Mouse (Mus musculus): Measurements from ENCODE around the gene Olfm1. TPM values are rescaled to one million over a fixed set of nuclear protein-coding genes. Genes with fewer than 3 reads are reported as not detected.

Olfm1 gene
- polyA plus RNA-seq, 2 experiments: 24.6 to 42.1 TPM

DNA sequence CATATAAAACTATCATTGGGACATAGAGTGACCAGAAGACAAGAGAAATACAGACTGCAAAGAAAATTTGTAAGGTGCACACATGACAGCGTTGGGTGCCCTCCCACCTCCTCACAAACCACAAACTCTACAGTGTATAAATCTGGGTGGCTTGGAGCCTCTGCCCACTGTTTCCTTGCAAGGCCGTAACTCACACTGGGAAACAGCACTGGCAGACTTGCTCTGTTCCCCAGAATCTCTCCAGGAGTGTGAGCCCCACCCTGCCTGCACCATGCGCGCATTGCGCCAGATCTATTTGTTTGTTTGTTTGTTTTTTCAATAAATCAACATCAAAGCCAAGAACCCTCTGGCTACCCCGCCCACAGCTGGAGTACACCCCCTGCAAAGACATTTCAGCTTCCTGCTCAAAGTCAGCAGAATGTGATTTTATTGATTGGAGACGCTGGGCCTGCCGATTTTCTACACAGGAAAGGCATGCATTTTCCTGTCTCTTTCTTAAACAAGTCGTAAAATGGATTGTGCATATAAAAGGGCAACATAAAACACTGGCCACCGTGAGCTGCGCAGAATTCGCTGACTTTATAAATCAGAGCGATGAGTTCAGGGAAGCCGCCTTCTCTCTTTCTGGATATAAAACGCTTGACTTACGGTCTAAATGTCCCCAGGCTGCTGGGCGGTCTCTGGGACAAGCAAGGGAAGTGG is 48.9 kb downstream of the Olfm1 start:
- TF ChIP-seq POLR2A (IDR thresholded peaks at IDR 0.05; ENCODE audit: borderline replicate concordance, extremely low read depth, insufficient read depth, insufficient read length): no peak

DNA sequence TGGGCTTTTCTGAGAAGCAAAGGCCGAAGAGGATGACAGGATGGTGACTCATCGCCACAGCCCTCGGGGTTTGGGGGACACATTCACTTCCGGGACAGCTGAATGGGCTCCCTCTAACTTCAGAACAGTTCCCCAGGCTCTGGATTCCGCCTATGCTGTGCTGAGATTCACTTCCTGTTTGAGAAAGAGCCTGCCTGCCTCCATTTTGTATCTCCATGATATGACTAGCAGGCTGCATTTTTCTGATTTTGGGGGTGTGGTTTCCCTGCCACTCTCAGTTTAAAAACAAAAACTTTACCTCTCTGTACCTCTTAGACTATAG is 49.4 kb downstream of the Olfm1 start:
- Histone ChIP-seq H3K36me3 (ENCODE audit: control insufficient read depth, insufficient read depth, low read length) (no peaks in the 10 kb centered on the region), H3K27me3 (ENCODE audit: control insufficient read depth, insufficient read depth, low read length) (no peaks in the 10 kb centered on the region), H3K9me3 (ENCODE audit: control insufficient read depth, low read length) (no peaks in the 10 kb centered on the region), H3K9ac (ENCODE audit: low read depth, low read length, severe bottlenecking) (peak overlapping the region; percentile 36; the same call in 1 of the 2 replicates), H3K4me3 (replicated peaks; ENCODE audit: low read length) (no peak overlapping the region), H3K4me1 (ENCODE audit: control insufficient read depth, insufficient read depth, low read length) (peaks cover 6% of the 10 kb centered on the region; the same call in 1 of the 2 replicates), H3K27ac (replicated peaks; ENCODE audit: low read depth, low read length) (no peak overlapping the region), H3K4me2 (replicated peaks; ENCODE audit: low read depth, low read length, severe bottlenecking) (no peak overlapping the region)
- TF ChIP-seq POLR2A (IDR thresholded peaks at IDR 0.05; ENCODE audit: borderline replicate concordance, extremely low read depth, insufficient read depth, insufficient read length): no peak
- no peak for ATAC-seq (ENCODE audit: low FRiP score, low read depth)
- WGBS: 50% methylated on average over 5 of the region's 5 CpGs
- no peak for DNase-seq (ENCODE audit: low spot score)

More for the DNA sequence above, 48.9 kb downstream of the Olfm1 start:
- Histone ChIP-seq H3K27me3 (ENCODE audit: control insufficient read depth, insufficient read depth, low read length) (no peaks in the 10 kb centered on the region), H3K4me3 (replicated peaks; ENCODE audit: low read length) (no peak overlapping the region), H3K9me3 (ENCODE audit: control insufficient read depth, low read length) (no peaks in the 10 kb centered on the region), H3K4me2 (replicated peaks; ENCODE audit: low read depth, low read length, severe bottlenecking) (no peak overlapping the region), H3K36me3 (ENCODE audit: control insufficient read depth, insufficient read depth, low read length) (no peaks in the 10 kb centered on the region), H3K27ac (replicated peaks; ENCODE audit: low read depth, low read length) (no peak overlapping the region), H3K4me1 (ENCODE audit: control insufficient read depth, insufficient read depth, low read length) (peaks cover 6% of the 10 kb centered on the region; the same call in 1 of the 2 replicates), H3K9ac (ENCODE audit: low read depth, low read length, severe bottlenecking) (peak overlapping the region; percentile 36; the same call in 1 of the 2 replicates)
- DNase-seq (ENCODE audit: low spot score): no peak
- no peak for ATAC-seq (ENCODE audit: low FRiP score, low read depth)
- 23% methylated on average over 17 of the region's 17 CpGs for WGBS

GRCm38 (mm10) chr2:28244667-28245395 is 52.0 kb downstream of the Olfm1 start:
- peaks cover 6% of the 10 kb centered on the region; the same call in 1 of the 2 replicates for H3K4me1 ChIP-seq (ENCODE audit: control insufficient read depth, insufficient read depth, low read length)
- no peaks in the 10 kb centered on the region for H3K9me3 ChIP-seq (ENCODE audit: control insufficient read depth, low read length)
- ATAC-seq (ENCODE audit: low FRiP score, low read depth) (no peak), DNase-seq (ENCODE audit: low spot score) (no peak)
- H3K36me3 ChIP-seq (ENCODE audit: control insufficient read depth, insufficient read depth, low read length): no peaks in the 10 kb centered on the region
- no peak overlapping the region for H3K27ac ChIP-seq (replicated peaks; ENCODE audit: low read depth, low read length)
- TF ChIP-seq POLR2A (IDR thresholded peaks at IDR 0.05; ENCODE audit: borderline replicate concordance, extremely low read depth, insufficient read depth, insufficient read length): no peak
- no peak overlapping the region for H3K4me2 ChIP-seq (replicated peaks; ENCODE audit: low read depth, low read length, severe bottlenecking)
- no peaks in the 10 kb centered on the region for H3K27me3 ChIP-seq (ENCODE audit: control insufficient read depth, insufficient read depth, low read length)
- no peak overlapping the region for H3K9ac ChIP-seq (ENCODE audit: low read depth, low read length, severe bottlenecking)
- WGBS: 64% methylated on average over 8 of the region's 8 CpGs
- H3K4me3 ChIP-seq (replicated peaks; ENCODE audit: low read length): no peak overlapping the region

- no peak for DNase-seq (ENCODE audit: low spot score)
- no peak overlapping the region for H3K27ac ChIP-seq (replicated peaks; ENCODE audit: low read depth, low read length)
- no peak overlapping the region for H3K9ac ChIP-seq (ENCODE audit: low read depth, low read length, severe bottlenecking)
- H3K9me3 ChIP-seq (ENCODE audit: control insufficient read depth, low read length): no peaks in the 10 kb centered on the region
- peaks cover 6% of the 10 kb centered on the region; the same call in 1 of the 2 replicates for H3K4me1 ChIP-seq (ENCODE audit: control insufficient read depth, insufficient read depth, low read length)
- no peak for ATAC-seq (ENCODE audit: low FRiP score, low read depth)
- no peak overlapping the region for H3K4me2 ChIP-seq (replicated peaks; ENCODE audit: low read depth, low read length, severe bottlenecking)
- no peaks in the 10 kb centered on the region for H3K36me3 ChIP-seq (ENCODE audit: control insufficient read depth, insufficient read depth, low read length)
- H3K4me3 ChIP-seq (replicated peaks; ENCODE audit: low read length): no peak overlapping the region
- TF ChIP-seq POLR2A (IDR thresholded peaks at IDR 0.05; ENCODE audit: borderline replicate concordance, extremely low read depth, insufficient read depth, insufficient read length): no peak
- H3K27me3 ChIP-seq (ENCODE audit: control insufficient read depth, insufficient read depth, low read length): no peaks in the 10 kb centered on the region
- 74% methylated on average over 5 of the region's 5 CpGs for WGBS
Observed at GRCm38 (mm10) chr2:28246110-28246653, 53.4 kb downstream of the Olfm1 start.

GRCm38 (mm10) chr2:28247098-28247497 is 54.3 kb downstream of the Olfm1 start:
- H3K4me3 ChIP-seq (replicated peaks; ENCODE audit: low read length): no peak overlapping the region
- 76% methylated on average over 11 of the region's 11 CpGs for WGBS
- H3K9ac ChIP-seq (ENCODE audit: low read depth, low read length, severe bottlenecking): no peak overlapping the region
- H3K9me3 ChIP-seq (ENCODE audit: control insufficient read depth, low read length): no peaks in the 10 kb centered on the region
- ATAC-seq (ENCODE audit: low FRiP score, low read depth) (no peak), DNase-seq (ENCODE audit: low spot score) (no peak)
- no peak overlapping the region for H3K4me2 ChIP-seq (replicated peaks; ENCODE audit: low read depth, low read length, severe bottlenecking)
- H3K36me3 ChIP-seq (ENCODE audit: control insufficient read depth, insufficient read depth, low read length): no peaks in the 10 kb centered on the region
- H3K4me1 ChIP-seq (ENCODE audit: control insufficient read depth, insufficient read depth, low read length): peaks cover 4% of the 10 kb centered on the region; the same call in 1 of the 2 replicates
- H3K27ac ChIP-seq (replicated peaks; ENCODE audit: low read depth, low read length): no peak overlapping the region
- no peak for TF ChIP-seq POLR2A (IDR thresholded peaks at IDR 0.05; ENCODE audit: borderline replicate concordance, extremely low read depth, insufficient read depth, insufficient read length)
- no peaks in the 10 kb centered on the region for H3K27me3 ChIP-seq (ENCODE audit: control insufficient read depth, insufficient read depth, low read length)
